Mouse (Mus musculus) erythroblast, embryonic 14.5 days (primary cell): Measurements from ENCODE around the gene Ackr3.

Experiments
- GATA1 ChIP-seq: IDR thresholded peaks from 2 replicates; pipeline ENCODE4 v1.6.1; 2012; ENCODE audit warnings: low read length, inconsistent platforms, mixed read lengths
- TAL1 ChIP-seq: IDR thresholded peaks from 3 replicates; pipeline ENCODE4 v1.6.1; 2012; ENCODE audit warnings: low read length, inconsistent platforms, mixed read lengths

DNA sequence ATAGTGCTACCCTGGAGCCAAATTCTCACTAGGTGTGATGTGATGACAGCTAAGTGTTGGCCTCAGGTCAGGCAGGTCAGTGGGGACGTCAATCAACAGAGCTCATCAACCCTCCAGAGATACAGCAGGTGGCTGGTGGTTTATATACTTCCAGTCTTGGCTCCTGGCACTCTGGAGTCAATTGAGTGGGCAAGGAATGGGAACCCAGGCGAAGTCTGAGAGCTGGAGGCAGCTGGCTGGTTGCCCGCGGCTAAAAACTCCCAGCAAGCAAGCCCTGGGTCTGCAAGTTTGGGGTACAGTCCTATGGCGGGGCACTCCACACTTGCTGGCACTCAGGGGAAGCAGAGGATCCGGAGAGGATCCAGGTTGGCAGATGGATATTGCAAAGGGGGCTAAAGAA lies 9.1 kb downstream of the Ackr3 start:
- TF ChIP-seq GATA1 (no peak), TAL1 (no peak)
